Mouse (Mus musculus) cerebellum, adult 8-10 months (tissue): ENCODE data around the gene Coq4.

Experiments
- DNase-seq: peaks from one replicate; pipeline ENCODE4 v3.0.0; 2022

The Coq4 gene

GRCm38 (mm10) chr2:29846911-29847310 is 59.6 kb downstream of the Coq4 start:
- DNase-seq, result no peak
